Mouse (Mus musculus) gonadal fat pad, adult 2 months (tissue): ENCODE measurements around the gene Usmg5. TPM values are rescaled to one million over a fixed set of nuclear protein-coding genes. Genes with fewer than 3 reads are reported as not detected.
"Not testable (repeated sequence)": the region's sequence is repeated elsewhere in the genome, so short reads cannot be mapped to it uniquely, and the experiment has no call there.

Experiments
- DNase-seq: peaks from one replicate; pipeline ENCODE4 v3.0.0-alpha.2; 2012; ENCODE audit warnings: low read depth
- polyA plus RNA-seq: library from polyadenylated mRNA; depleted of rRNA; stranded (reverse); fragments of >200 nt; gene quantifications from 2 replicates; pipeline ENCODE4 v1.2.3, GENCODE M21; 2012; rRNA removed

The Usmg5 gene
- polyA plus RNA-seq: 120 and 168 TPM in 2 replicates

DNA sequence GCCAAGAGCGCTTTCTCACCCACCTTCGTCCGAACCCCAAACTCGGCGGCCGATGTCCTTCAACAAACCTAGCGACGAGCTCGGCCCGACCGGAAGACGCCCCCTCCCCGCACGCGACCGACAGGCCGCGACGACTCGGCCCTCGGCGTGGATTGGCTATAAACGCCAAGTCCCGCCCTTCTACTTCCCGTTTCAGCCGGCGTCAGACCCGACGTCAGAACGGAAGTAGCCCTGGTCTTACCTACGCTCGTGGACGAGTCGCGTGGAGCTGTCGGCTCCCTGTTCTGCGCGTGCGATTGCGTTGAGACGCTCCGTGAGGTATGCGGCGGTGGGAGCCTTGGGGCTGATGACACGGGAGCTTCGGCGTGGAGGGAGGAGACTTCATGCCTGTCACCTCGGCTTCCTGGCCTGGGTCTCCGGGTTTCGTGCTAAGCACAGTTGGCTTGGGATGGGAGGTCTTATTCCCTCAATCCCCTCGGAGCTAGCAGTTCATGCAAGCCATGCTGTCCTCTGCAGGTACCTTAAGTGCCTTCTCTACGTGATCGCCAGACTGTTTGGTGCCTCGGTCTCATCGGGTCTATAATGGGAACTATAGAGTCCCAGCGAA, at the start of gene Usmg5, which contains the start of gene Pdcd11:
TSS of gene Usmg5 (minus strand) at position 98 of the 607 bp plus-strand sequence.
TSS of gene Pdcd11 (plus strand) at position 219 of the 607 bp plus-strand sequence.
- peak; percentile 57 for DNase-seq

DNA sequence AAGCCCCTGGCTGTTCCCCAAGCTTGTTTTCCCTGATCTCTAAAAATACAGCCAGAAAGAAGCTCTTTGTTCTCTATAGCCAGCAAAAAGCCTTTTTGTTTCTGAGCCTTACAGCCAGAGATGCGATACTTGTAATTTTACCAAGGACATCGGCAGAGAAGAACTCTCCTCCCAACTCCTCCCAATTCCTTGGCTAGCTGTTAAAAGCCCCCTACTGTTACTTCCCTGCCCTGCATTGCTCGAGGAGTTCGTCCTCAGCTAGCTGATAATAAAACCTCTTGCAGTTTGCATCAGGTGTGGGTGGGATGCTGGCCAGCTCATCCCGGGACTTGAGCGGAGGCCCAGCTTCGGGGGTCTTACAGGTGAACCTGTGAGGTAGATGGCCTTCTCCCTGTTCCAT, 49.2 kb upstream of the Usmg5 start:
- DNase-seq: not testable (repeated sequence)

DNA sequence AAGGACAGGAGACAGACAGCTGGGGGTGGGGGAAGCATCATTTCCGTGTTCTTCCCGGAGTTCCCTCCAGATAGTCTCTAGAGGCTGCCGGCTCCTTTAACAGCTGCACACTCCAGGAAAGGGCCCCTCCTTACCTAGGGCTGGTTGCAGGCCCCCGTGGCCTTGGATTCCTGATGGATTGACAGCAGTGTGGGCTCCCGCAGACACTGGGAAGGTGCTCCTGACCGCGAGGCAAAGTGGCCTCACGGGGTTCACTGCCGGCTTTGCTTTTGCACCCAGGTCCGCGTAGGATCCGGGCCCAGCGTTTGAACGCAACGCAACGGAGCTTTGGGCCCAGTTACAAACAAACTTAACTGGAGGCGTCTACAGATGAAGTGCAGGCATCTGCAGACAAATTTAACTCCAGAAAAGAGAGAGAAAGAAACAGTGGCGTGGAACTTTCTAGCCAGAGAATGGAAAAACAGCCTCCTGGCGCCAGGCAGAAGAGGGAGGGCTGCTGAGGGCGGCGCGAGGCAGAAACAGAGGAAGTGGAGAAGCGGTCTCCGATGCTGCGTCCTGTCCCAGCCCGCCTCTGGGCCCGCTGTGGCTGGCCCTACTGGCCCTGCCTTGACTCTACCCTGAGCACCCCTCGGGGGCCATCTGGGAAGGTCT, 47.4 kb upstream of the Usmg5 start, which contains the start of gene Calhm2:
TSS of gene Calhm2 (minus strand) at position 524 of the 651 bp plus-strand sequence.
- DNase-seq: no peak

DNA sequence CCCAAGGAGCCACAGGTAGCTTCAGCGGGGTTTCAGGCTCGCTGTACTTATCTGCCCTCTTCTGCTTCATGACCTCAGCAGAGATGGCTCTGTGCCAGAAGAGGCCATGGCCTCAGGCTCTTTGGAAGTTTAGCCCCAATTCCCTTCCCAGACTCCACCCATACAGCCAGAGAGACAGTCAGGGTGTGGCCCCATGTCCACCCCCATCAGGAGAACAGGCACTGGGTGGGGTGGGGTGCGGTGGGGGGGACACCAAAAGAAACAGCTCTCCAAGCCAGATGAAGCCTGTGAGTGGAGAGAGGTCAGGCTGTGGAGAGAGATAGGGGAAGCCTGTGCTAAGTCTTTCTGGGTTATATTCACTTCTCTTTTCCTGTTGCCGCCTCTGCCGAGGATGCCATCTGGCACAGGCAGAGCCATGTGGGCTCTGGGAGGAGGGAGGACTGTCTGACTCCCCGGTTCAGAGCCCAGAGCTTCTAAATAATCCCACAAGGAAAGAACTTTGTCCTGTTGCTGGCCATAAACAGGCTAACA, 46.7 kb upstream of the Usmg5 start:
- DNase-seq: no peak

DNA sequence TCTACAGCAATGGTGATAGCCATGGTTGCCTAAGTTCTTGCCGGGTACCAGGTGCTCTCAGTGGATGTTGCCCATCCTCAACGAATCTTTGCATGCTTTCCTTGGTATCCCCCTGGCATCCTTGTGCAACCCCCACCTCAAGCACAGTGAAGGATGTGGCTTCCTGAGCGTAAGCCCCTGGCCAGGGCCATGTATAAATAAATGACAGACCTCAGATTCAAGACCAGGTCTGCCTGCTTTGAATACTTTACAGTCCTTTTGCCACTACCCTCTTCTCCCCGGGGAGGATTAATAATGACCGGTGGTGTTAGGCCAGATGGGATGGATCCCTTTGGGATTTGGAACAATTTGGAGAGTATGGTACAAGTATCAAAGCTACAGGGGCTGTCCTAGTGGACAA, 45.7 kb upstream of the Usmg5 start:
- no peak for DNase-seq

DNA sequence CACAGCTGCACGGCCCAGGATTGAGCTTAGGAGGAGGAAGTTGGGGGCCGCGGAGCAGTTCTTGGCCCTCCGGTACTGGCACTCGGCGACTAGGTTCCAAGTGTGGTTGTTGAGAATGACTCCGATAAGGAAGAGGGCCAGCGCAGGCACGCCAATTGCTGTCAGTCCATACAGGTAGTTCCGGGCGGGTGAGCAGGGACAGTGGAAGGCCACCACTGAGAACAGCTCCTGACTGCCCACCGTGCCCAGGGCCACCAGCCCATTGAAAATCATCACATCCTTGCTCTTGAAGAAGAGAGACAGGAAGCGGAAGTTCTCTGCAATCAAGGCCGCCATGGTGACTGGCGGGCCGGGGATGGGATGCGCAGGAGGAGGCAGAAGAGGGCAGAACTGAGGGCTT, 45.1 kb upstream of the Usmg5 start:
- DNase-seq: no peak

DNA sequence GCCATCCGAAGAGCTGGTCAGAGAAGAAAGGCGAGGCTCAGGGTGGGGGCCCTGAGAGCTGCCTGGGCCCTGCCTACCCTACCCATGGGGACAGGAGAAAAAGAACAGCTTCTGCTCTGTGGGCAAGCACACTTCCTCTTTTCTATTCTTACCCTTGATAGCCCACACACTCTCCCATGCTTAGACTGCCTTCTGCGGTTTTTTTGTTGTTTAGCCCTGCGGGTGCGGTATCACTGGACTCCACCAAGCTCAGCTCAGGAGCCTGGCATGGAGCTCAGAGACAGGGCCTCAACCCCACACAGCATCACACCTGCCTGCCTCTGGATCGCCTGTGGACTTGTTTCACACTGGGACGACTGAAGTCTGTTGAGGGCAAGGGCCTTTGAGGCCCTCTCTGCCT, 42.7 kb upstream of the Usmg5 start:
- no peak for DNase-seq

DNA sequence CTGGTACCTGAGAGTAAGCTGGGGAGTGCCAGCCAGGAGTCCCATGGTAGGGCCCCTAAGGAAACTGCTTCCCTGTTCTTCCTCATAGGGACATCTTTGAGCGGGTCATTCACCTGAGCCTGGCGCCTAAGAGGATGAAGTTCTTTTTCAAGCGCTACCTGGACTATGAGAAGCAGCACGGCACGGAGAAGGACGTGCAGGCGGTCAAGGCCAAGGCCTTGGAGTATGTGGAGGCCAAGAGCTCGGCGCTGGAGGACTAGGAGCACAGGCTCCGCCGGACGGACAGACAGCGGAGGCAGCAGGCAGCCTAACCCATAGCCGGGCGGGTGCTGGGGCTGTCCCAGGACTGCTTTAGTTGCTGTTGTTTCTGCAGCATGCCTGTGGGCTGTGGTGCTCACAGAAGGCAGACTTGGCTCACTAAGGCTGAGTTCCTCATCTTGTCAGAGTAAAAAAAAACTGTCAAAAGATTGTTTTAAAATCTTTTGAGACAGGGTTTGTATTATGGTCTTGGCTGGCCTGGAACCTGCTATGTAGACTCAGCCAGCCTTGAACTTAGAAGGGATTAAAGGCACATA, 40.2 kb upstream of the Usmg5 start:
- DNase-seq: no peak

DNA sequence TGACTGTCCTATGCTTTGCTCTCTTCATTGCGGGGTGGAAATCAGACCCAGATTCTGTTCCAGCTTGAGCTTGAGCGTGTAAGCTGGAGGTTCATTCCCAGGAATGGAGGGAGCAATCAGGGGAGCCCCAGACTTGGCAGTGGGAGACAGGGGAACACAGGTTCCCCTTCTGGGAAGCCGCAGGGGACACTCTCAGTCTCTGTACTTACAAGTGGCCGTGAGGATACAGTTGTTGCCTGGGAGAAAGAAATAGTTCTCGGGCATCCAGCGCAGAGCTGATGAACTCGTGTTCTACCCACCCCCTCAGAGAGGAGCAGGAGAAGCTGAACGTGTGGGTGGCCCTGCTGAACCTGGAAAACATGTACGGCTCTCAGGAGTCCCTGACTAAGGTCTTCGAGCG, 38.4 kb upstream of the Usmg5 start:
- DNase-seq: no peak

DNA sequence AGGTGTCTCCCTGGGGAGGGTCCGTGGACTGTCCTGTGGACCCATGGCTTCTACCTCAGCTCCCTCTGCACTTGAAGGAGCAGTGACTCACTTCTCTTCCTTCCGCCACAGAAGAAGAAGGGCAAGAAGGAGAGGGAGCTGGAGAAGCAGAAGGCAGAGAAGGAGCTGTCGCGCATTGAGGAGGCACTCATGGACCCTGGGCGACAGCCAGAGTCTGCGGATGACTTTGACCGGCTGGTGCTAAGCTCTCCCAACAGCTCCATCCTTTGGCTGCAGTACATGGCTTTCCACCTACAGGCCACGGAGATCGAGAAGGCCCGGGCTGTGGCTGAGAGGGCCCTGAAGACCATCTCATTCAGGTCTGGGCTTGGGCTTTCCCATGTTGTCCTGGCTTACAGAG, 37.7 kb upstream of the Usmg5 start:
- no peak for DNase-seq

DNA sequence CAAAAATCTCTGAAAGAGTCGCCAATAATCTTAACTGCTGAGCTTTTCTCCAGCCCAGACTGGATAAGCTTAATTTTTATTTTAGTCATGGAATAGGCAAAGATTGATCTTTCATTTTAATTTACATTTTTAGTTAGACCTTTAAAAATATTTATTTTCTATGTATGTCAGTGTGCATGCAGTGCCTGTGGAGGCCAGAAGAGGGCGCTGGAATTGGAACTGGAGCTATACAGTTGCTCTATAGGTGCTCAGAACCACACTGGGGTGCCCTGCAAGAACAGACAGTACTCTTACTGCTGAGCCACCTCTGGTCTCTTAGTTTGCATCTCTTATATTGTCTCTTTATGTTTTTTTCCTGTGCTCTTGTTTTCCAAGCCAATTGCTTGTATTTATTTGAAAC, 32.4 kb upstream of the Usmg5 start:
- no peak for DNase-seq

DNA sequence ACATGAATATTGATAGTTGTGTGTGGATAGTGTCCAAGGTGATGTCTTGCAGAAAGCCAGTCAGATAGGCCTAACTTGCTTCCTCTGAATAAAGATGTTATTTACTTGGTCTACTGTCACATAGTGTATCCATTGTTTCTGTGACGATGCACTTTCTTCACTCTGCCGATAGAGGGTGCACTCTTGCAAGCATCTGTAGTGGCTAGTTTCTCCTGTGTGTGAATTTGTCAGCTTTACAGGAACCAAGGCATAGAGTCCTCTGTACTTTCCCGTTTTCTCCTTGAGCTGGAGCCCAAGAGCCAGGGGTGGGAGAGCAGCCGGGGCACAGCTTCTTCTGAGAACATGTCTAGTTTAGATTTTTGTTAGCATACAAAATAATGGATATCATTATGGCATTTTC, 30.6 kb upstream of the Usmg5 start:
- no peak for DNase-seq

DNA sequence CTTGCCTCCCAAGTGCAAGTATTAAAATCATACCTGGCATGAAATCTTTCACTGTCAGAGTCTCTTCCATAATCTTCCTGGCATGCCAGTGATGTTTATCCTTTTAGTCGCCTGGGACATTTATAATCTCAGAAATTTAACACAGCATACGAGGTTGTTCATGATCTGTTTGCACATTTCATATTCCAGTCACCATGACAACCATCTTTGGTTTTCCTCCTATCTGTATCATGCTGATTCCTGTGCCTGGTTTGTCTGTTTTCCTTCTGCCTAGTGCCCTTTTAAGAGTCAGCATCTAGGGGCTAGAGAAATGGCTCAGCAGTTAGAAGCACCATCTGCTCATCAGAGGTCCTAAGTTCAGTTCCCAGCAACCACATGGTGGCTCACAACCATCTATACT, 28.2 kb upstream of the Usmg5 start:
- no peak for DNase-seq

DNA sequence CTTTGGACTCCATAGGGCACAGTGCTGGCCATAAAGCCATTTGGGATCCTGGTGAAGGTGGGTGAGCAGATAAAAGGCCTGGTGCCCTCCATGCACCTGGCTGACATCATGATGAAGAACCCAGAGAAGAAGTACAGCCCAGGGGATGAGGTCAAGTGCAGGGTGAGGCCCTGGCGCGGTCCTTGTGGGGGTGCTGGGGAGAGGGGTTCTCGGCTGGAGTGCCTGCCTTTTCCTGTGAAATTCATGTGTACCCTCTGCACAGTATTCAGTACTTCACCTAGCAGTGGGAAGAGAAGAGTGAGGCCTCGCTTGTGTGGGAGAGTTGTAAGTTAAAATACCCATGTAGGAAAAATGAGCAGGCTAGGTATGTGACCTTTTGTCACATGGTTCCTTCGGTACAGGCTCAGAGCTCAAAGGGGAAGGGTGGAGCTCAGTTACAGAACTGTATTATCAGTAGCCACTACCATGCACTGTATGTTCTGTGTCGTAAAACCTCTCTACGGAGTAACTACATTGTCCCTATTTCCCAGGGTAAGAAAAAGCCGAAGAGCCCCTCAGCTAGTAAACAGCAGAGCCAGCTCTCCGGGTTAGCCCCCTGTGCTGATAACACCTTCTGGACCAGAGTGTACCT, 14.3 kb upstream of the Usmg5 start:
- no peak for DNase-seq

DNA sequence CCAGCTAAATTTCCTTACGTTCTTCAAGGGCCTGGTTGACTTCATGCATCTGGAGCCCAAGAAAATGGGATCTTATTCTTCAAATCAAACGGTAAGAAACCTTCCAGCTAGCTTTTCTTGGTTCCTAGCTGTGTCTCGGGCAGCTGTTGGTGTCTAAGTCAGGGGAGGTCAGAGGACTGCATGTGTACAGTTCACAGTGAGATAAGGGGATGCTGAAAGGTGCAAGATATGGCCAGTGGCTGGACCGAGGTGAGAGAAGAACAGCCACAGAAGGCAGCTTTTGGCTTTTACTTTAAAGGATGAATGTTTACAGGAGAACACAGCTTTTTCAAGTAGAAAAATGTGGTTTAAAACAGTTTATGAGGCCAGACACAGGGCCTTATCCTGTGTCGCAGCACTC, 10.6 kb upstream of the Usmg5 start:
- no peak for DNase-seq

DNA sequence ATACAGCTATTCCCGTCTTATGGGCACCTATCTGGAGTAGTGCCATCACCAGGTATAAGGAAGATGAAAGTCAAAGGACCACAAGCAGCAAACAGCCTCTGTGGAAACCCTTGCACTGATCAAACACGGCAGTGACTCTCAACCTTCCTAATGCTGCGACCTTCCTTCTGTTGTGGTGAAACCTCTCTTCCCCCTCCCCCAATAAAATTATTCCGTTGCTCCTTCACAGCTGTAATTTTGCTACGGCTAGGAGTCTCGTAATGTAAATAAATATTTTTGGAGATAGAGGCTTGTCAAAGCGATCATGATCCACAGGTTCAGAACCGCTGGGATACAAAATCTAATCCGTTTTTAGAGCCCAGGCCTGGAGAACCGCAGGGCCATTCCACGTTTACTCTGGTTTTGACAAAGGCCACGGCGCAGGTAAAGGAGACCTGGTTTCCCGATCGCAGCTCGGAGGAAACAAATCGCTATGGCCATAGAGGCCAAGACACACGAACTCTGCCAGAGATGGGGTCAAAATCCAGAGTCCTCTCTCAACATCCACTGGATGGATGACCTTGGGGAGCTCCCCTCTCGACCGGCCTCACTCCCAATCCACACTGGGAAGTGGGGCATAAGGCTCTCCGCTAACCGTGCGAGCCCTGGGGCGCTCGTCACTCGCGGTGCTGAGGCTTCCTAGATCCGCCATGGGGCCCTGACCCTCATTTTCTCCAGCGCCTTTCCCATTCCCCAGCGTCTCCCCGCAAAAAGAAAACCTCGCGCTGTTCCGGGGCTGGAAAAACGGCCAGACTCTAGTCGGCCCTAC, 525 bp downstream of the Usmg5 start:
- no peak for DNase-seq

DNA sequence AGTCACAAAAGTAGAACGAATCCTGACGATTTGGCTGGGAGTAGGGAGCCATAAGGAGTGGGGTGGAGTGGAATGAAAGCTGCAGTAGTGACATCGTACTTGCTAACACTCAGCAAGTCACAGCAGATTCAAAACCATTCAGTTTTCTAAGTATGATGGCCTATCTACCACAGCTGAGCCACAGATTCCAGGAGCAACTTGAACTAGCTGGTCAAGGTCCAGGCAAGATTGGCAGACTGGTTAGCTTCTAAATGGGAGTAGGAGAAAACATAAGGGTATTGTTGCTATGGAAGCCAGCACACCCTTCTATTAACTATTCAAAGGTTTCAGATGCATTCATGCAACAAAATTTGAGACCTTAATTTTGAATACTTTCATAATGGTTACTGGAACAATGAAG, 2.2 kb downstream of the Usmg5 start:
- DNase-seq: no peak

DNA sequence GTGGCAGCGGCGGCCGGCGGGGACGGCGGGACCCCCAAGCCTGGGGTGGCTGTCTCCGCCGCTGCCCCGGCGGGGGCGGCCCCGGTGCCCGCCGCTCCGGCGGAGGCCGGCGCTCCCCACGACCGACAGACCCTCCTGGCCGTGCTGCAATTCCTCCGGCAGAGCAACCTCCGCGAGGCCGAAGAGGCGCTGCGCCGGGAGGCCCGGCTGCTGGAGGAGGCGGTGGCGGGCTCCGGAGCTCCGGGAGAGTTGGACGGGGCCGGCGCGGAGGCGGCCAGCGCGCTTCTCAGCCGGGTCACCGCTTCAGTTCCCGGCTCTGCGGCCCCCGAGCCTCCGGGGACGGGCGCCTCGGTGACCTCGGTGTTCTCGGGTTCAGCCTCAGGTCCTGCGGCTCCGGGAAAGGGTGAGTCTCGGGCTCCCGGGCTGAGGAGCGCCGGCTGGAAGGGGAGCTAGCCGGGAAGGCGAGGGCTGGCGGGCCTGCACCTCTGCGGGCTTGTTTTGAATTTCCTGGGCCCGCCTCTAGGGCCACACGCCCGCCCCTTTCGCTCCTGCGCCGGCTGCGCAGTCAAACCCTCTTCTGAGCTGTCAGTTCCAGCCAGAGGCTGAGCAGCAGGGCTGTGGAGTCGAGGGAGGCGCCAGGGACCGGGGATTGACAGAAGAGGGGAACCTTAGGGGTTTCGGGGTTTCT, 22.4 kb downstream of the Usmg5 start:
- DNase-seq: no peak

DNA sequence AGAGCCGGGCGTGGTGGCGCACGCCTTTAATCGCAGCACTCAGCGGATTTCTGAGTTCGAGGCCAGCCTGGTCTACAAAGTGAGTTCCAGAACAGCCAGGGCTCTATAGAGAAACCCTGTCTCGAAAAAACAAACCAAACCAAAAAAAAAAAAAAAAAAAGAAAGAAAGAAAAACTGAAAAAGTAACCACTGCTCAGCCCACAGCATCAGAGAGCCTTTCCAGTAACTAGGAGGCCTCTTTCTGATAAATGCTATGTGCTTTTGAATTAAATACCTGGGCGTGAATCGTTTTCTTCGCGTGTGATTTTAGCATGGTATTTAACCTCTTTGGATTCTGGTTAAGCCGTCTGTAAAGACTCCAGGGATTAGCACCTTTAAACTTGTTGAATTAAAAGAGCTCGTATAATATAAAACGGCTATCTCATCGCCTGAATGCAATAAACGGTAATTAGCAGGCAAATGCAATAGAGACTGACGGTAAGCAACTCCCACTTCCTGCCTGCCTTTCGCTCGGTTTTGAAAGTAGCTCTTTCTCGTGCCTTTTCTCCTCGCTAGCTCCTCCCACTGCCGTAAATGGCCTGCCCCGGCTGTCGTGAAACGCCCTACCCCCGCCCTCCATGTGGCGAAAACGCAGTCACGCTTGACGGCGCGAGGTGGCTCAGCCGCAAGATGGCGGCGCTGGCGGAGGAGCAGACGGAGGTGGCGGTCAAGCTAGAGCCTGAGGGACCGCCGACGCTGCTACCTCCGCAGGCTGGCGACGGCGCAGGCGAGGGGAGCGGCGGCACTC, 23.2 kb downstream of the Usmg5 start, which contains the start of gene Taf5:
TSS of gene Taf5 (plus strand) at position 651 of the 787 bp plus-strand sequence.
- DNase-seq: peak; percentile 59

DNA sequence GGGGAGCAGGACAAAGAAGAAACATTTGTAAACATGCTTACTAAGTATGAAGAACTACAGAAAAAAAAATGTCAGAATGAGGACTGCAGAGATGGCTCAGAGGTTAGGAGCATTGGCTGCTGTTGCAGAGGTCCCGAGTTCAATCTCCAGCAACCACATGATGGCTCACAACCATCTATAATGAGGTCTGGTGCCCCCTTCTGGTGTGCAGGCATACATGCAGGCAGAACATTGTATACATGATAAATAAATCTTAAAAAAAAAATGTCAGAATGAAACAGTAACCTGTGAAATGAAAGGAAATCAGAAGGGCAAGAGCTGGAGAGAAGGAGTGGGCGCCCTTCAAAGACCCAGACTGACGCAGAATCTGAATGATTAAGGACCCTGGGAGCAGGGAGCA, 24.6 kb downstream of the Usmg5 start:
- no peak for DNase-seq
